Mouse (Mus musculus) lung, adult 2 months (tissue): ENCODE measurements around the gene Gatd1.

Source experiments
- CTCF ChIP-seq: fragments of 200-500 bp; IDR thresholded peaks from 2 replicates; pipeline ENCODE4 v1.5.1; 2011; ENCODE audit warnings: mild to moderate bottlenecking, low read length, control low read depth; ENCODE audit not compliant: insufficient read depth
- POLR2A ChIP-seq: fragments of 200-500 bp; IDR thresholded peaks from 2 replicates; pipeline ENCODE4 v1.6.1; 2011; ENCODE audit warnings: low read depth, mild to moderate bottlenecking, control low read depth, low read length, borderline replicate concordance; ENCODE audit errors: extremely low read depth

DNA sequence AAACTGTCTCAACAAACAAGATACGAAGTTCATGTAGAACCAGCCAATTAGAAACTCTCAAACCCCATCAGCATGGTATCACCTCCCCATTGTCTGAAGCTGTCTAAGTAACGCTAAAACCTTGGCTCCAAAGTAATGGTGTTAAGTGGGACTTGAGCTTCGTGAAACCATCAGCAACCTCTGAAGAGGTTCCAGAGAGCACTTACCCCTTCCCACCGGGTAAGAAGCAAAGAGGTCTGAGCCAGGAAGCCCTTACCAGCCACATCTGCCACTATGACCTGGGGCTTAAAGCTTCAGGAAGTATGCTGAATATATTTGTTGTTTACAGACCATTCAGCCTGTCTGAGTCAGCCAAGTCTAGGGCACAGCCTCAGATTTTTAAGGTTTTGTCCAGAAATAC is 8.5 kb downstream of the Gatd1 start:
- TF ChIP-seq CTCF: no peak
- no peak for TF ChIP-seq POLR2A
